Mouse (Mus musculus): ENCODE measurements around the gene Arl3. TPM values are rescaled to one million over a fixed set of nuclear protein-coding genes. Genes with fewer than 3 reads are reported as not detected.

The Arl3 gene
- polyA plus RNA-seq, 1 experiment, result 81.9 TPM

DNA sequence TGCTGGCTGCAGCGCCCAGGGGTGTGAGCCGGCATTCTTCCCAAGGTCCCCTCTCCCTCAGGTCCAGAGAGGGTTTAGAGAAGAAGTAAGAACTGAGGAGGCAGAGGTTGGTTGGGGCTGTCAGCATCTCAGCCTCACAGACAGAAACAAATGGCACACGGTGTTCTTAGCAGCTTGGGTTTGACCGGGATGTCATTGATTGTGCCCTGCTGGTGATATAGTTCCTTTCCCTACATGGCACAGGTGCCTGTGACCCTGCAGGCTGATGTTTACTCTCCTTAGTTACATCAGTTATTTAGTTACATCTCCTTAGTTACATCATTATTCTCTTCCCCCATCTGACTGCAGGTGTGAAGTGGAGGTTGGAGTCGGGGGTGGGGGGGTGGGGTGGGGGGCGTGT, 18.6 kb upstream of the Arl3 start:
- H3K27me3 ChIP-seq (ENCODE audit: control insufficient read depth, insufficient read depth, insufficient read length), result no peaks in the 10 kb centered on the region
- TF ChIP-seq POLR2A (IDR thresholded peaks at IDR 0.05; ENCODE audit: insufficient read length, low read depth) (no peak), MYOD1 (IDR thresholded peaks at IDR 0.05; ENCODE audit: control insufficient read depth in 1 of 3, insufficient read length in 2 of 3, low read depth in 2 of 3) (no peak), USF1 (IDR thresholded peaks at IDR 0.05; ENCODE audit: low read depth) (no peak), TCF3 (IDR thresholded peaks at IDR 0.05; ENCODE audit: insufficient read length, low read depth) (no peak), MYOG (IDR thresholded peaks at IDR 0.05; ENCODE audit: control insufficient read depth in 1 of 3, insufficient read depth in 1 of 3, insufficient read length in 2 of 3, low read depth in 2 of 3) (no peak)
- no peaks in the 10 kb centered on the region for H3K36me3 ChIP-seq (ENCODE audit: control insufficient read depth, insufficient read depth)
- no peak overlapping the region for H3K4me3 ChIP-seq
- H3ac ChIP-seq (ENCODE audit: control insufficient read depth, insufficient read length), result no peak overlapping the region
- no peak overlapping the region for H3K4me2 ChIP-seq (ENCODE audit: low read depth)
- no peaks in the 10 kb centered on the region for H3K79me2 ChIP-seq (ENCODE audit: control insufficient read depth, insufficient read depth)

DNA sequence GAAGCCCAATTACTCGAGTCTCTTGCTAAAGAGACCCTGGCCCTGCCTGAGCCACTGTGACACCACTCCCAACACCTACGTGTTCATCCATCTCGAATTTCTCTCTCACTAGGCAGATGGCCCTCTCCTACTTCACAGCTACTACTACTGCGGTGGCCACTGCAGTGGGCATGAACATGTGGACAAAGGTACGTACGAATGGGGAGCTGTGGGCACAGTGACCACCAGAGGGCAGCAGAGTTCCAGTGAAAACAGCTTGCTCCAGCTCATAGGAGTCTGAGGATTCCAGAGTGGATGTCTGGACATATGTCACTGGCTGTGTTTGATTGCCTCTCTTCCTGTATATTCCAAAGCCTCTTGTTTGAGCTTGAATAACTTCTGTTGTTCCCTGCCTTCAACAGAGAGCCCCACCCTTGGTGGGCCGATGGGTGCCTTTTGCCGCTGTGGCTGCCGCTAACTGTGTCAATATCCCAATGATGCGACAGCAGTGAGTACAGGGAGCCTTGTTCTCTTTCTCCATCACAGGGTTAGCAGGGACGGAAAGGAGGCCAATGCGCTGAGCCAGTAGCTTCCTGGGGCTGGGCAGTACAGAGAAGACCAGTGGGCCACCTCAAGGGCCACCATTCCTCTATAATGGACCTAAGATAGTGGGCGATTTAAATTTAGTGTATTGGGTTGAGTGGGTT, 15.0 kb upstream of the Arl3 start:
- Histone ChIP-seq H3ac (ENCODE audit: control insufficient read depth, insufficient read length) (no peak overlapping the region), H3K4me3 (no peak overlapping the region), H3K4me2 (ENCODE audit: low read depth) (no peak overlapping the region), H3K79me2 (ENCODE audit: control insufficient read depth, insufficient read depth) (no peaks in the 10 kb centered on the region), H3K36me3 (ENCODE audit: control insufficient read depth, insufficient read depth) (no peaks in the 10 kb centered on the region), H3K27me3 (ENCODE audit: control insufficient read depth, insufficient read depth, insufficient read length) (no peaks in the 10 kb centered on the region)
- TF ChIP-seq POLR2AphosphoS2 (IDR thresholded peaks at IDR 0.05; ENCODE audit: insufficient read length, low read depth), result no peak
- no peak for TF ChIP-seq REST (IDR thresholded peaks at IDR 0.05; ENCODE audit: insufficient read depth, insufficient read length)
- TF ChIP-seq POLR2A (IDR thresholded peaks at IDR 0.05; ENCODE audit: insufficient read length, low read depth), result no peak
- TF ChIP-seq USF1 (IDR thresholded peaks at IDR 0.05; ENCODE audit: low read depth), result no peak
- TF ChIP-seq MYOG (IDR thresholded peaks at IDR 0.05; ENCODE audit: control insufficient read depth in 1 of 3, insufficient read depth in 1 of 3, insufficient read length in 2 of 3, low read depth in 2 of 3), result no peak
- no peak for TF ChIP-seq SRF (IDR thresholded peaks at IDR 0.05; ENCODE audit: control insufficient read depth, insufficient read length, low read depth)
- no peak for TF ChIP-seq E2F4 (IDR thresholded peaks at IDR 0.05; ENCODE audit: insufficient read depth)
- no peak for TF ChIP-seq MAX (IDR thresholded peaks at IDR 0.05; ENCODE audit: low read depth)
- TF ChIP-seq MYOD1 (IDR thresholded peaks at IDR 0.05; ENCODE audit: control insufficient read depth in 1 of 3, insufficient read length in 2 of 3, low read depth in 2 of 3), result no peak

DNA sequence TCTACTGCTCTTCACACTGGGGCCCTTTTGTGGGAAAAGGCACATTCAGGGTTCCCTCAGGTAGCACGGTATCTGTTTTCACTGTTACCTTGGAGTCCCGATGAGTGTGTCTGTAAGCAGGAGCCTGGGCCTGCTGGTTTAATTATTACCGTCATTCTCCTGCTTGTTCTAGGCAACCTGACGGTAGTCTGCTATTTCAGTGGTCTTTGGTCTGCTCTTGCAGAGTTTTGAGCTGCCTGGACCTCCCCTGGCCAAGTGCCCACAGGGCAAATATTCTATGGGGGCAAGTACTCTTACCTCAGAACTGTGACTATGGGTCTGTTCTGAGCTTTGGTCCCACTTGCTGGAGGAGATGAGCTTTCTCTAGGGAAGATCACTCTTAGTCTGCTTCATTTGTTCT, 2.2 kb upstream of the Arl3 start:
- no peak for TF ChIP-seq REST (IDR thresholded peaks at IDR 0.05; ENCODE audit: insufficient read depth, insufficient read length)
- TF ChIP-seq SRF (IDR thresholded peaks at IDR 0.05; ENCODE audit: control insufficient read depth, insufficient read length, low read depth), result no peak
- TF ChIP-seq MYOG (IDR thresholded peaks at IDR 0.05; ENCODE audit: control insufficient read depth in 1 of 3, insufficient read depth in 1 of 3, insufficient read length in 2 of 3, low read depth in 2 of 3), result no peak
- no peak for TF ChIP-seq CEBPB (IDR thresholded peaks at IDR 0.05; ENCODE audit: insufficient read depth, poor library complexity, severe bottlenecking)
- TF ChIP-seq TCF12 (IDR thresholded peaks at IDR 0.05; ENCODE audit: insufficient read depth, poor library complexity, severe bottlenecking), result no peak
- TF ChIP-seq E2F4 (IDR thresholded peaks at IDR 0.05; ENCODE audit: insufficient read depth), result no peak
- no peak for TF ChIP-seq MAX (IDR thresholded peaks at IDR 0.05; ENCODE audit: low read depth)
- TF ChIP-seq MYOD1 (IDR thresholded peaks at IDR 0.05; ENCODE audit: control insufficient read depth in 1 of 3, insufficient read length in 2 of 3, low read depth in 2 of 3), result no peak
- no peak for TF ChIP-seq USF1 (IDR thresholded peaks at IDR 0.05; ENCODE audit: low read depth)
- TF ChIP-seq POLR2AphosphoS2 (IDR thresholded peaks at IDR 0.05; ENCODE audit: insufficient read length, low read depth), result no peak
- H3K79me2 ChIP-seq (ENCODE audit: control insufficient read depth, insufficient read depth), result no peaks in the 10 kb centered on the region
- no peaks in the 10 kb centered on the region for H3K27me3 ChIP-seq (ENCODE audit: control insufficient read depth, insufficient read depth, insufficient read length)
- no peaks in the 10 kb centered on the region for H3K36me3 ChIP-seq (ENCODE audit: control insufficient read depth, insufficient read depth)
- H3K4me2 ChIP-seq (ENCODE audit: low read depth), result no peak overlapping the region
- H3ac ChIP-seq (ENCODE audit: control insufficient read depth, insufficient read length), result no peak overlapping the region
- no peak overlapping the region for H3K4me3 ChIP-seq

DNA sequence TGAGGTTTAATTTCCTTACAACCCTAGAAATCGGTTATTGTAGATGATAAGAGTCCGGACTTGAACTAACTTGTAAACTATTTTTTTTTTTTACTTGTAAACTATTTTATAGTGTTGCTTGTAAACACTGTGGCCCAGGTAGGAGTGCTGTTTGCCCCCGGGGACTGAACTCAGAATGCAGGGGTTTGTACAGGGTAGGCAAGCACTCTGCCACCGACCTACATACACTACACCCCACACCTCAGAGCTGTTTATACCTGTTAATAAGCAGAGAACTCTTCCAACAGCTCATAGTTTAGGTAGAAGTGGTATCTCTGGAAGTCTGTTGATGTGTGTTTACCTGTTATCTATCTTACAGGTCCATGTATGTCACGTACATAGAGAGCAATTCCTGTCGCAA, 992 bp upstream of the Arl3 start:
- Histone ChIP-seq H3K36me3 (ENCODE audit: control insufficient read depth, insufficient read depth) (no peaks in the 10 kb centered on the region), H3K79me2 (ENCODE audit: control insufficient read depth, insufficient read depth) (no peaks in the 10 kb centered on the region), H3K4me3 (peak overlapping the region; percentile 69), H3ac (ENCODE audit: control insufficient read depth, insufficient read length) (peak overlapping the region; percentile 24), H3K27me3 (ENCODE audit: control insufficient read depth, insufficient read depth, insufficient read length) (no peaks in the 10 kb centered on the region), H3K4me2 (ENCODE audit: low read depth) (peak overlapping the region; percentile 100)
- TF ChIP-seq TCF12 (IDR thresholded peaks at IDR 0.05; ENCODE audit: insufficient read depth, poor library complexity, severe bottlenecking), result no peak
- TF ChIP-seq MYOD1 (IDR thresholded peaks at IDR 0.05; ENCODE audit: control insufficient read depth in 1 of 3, insufficient read length in 2 of 3, low read depth in 2 of 3), result no peak
- no peak for TF ChIP-seq POLR2AphosphoS2 (IDR thresholded peaks at IDR 0.05; ENCODE audit: insufficient read length, low read depth)

DNA sequence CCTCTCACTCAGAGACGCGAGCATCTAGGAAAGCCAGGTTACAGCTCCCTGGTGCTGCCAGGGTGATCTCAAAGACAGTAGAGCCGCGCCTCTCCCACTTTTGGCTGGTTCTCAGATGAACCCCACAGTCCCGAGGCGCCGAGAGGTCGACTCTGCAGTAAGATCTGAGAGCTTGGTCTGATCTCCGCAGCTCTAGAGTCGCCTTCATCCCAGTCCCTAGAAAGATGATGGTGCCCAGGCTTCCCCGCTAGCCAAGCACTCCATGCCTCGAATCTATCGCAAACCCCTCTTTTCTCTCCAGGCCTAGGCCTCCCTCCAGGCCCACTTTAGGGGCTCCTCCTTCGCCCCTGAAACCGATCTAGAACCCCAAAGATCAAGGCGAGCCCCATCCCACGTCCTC, 450 bp downstream of the Arl3 start:
- TF ChIP-seq USF1 (IDR thresholded peaks at IDR 0.05; ENCODE audit: low read depth) (no peak), CEBPB (IDR thresholded peaks at IDR 0.05; ENCODE audit: insufficient read depth, poor library complexity, severe bottlenecking) (no peak), TCF3 (IDR thresholded peaks at IDR 0.05; ENCODE audit: insufficient read length, low read depth) (no peak), REST (IDR thresholded peaks at IDR 0.05; ENCODE audit: insufficient read depth, insufficient read length) (no peak)
- no peaks in the 10 kb centered on the region for H3K27me3 ChIP-seq (ENCODE audit: control insufficient read depth, insufficient read depth, insufficient read length)
- peak overlapping the region; percentile 90 for H3K4me2 ChIP-seq (ENCODE audit: low read depth)
- peak overlapping the region; percentile 24 for H3ac ChIP-seq (ENCODE audit: control insufficient read depth, insufficient read length)
- H3K36me3 ChIP-seq (ENCODE audit: control insufficient read depth, insufficient read depth), result no peaks in the 10 kb centered on the region
- H3K79me2 ChIP-seq (ENCODE audit: control insufficient read depth, insufficient read depth), result no peaks in the 10 kb centered on the region
- peak overlapping the region; percentile 69 for H3K4me3 ChIP-seq

Data from myocyte (in vitro differentiated cells).